Mouse (Mus musculus) left cerebral cortex, adult 11 months (tissue): ENCODE results near the gene Ranbp17.

Experiments used
- DNase-seq: peaks from one replicate; pipeline ENCODE4 v3.0.0; 2022; ENCODE audit warnings: low spot score

The Ranbp17 gene

GRCm38 (mm10) chr11:33234134-33234533 lies 279.4 kb downstream of the Ranbp17 start:
- DNase-seq, result no peak

DNA sequence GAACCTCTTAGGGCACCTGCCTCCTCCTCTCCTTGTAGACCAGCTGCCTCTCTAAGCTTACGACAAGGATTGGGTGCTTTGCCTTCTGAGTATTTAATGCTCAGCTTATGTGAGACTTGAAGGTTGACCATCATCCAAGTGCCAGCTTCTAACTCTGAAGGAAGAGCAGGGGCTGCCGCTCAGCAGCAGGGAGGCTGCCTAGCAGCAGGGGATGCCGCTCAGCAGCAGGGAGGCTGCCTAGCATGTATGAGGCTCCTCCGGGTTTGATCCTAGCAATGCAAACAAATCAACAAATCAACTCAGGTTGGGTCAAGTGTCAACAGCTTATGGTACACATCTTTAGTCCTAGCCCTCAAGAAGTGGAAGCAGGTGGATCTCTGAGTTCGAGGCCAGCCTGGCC lies 281.5 kb downstream of the Ranbp17 start:
- no peak for DNase-seq

- no peak for DNase-seq
These were observed 285.4 kb downstream of the Ranbp17 start for GRCm38 (mm10) chr11:33228186-33228585.

DNA sequence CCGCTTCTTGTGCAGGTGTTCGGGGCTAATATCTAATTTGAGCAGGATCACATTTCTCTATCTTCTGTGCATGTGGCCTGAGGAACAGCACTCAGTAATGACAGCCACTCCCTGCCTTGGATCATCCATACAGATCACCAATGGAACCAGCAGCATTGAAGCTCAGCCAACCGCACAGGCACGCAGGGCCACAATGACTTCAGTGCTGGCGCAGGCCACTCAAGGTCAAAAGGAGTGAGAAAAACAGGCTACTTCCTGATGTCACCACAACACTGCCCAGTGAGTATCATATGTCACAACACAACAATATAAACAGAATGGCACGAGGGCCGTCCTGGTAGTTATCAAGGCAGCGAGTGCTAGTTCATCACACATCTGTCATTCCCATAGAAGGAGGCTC lies 287.0 kb downstream of the Ranbp17 start:
- DNase-seq, result no peak

- DNase-seq, result no peak
These were observed 291.8 kb downstream of the Ranbp17 start for GRCm38 (mm10) chr11:33221566-33222365.

- DNase-seq, result no peak
These were observed 292.8 kb downstream of the Ranbp17 start for GRCm38 (mm10) chr11:33220763-33221162.

GRCm38 (mm10) chr11:33217384-33218079 lies 296.0 kb downstream of the Ranbp17 start:
- DNase-seq, result no peak

GRCm38 (mm10) chr11:33207411-33207810 lies 306.1 kb downstream of the Ranbp17 start:
- DNase-seq, result no peak

DNA sequence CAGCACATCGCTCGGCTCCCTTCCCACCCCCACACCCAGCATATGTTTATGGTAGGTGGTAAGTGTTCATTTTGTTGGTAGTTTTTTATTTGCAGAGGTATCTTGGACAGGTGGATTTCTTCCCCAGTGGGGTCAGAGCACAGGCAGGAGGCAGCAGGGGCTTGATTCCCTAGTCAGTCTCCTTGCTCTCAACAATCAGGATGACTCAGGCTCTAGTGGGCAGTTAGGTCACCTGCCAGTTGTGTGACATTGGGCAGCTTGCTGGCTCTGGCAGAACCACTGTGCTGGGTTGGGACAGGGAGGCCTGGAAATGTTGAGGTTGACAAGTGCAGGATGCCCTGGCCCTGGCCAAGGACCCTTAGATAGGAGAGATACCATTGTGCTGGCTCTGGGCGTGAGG lies 308.6 kb downstream of the Ranbp17 start:
- DNase-seq, result no peak

DNA sequence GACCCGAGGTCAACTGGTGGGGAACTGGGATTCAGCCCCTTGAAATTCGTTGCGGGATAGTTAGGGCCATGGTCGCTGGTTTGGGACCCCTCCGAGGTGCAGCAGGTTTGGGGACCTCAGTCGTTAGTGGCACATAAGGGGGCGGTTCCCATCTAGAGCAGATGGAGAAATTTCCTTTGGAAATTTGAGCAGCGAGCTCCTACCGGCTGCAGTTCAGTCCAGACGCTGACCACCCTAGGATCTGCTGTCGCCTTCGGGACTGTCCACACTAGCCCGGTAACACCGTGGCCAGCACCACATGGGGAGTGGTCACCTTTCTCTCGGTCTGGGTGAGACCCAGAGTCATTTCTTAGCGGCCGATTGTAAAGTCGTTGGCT lies 309.2 kb downstream of the Ranbp17 start:
- no peak for DNase-seq

GRCm38 (mm10) chr11:33203383-33204328 lies 309.9 kb downstream of the Ranbp17 start, which contains the start of gene Tlx3:
Tlx3 (minus strand) TSS chr11:33203589.
- DNase-seq, result no peak

DNA sequence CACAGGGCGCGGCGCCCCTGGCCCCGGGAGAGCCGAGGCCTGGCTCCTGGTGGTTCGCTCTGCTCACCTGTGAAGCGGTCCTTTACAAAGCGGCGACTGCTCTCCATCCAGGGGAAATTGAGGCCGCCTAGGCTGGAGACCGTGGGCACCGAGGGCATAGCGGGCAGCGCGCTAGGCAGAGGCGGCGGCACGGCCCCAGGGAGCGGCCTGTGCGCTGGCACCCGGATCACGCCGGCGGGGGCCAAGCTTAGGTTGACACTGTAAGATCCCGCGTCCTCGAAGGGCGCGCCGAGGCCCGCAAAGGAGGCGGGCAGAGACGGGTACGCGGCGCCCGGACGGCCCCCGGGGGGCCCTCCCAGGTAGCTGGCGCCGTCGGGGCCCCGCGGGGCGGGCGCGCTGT lies 310.6 kb downstream of the Ranbp17 start:
- DNase-seq, result no peak

DNA sequence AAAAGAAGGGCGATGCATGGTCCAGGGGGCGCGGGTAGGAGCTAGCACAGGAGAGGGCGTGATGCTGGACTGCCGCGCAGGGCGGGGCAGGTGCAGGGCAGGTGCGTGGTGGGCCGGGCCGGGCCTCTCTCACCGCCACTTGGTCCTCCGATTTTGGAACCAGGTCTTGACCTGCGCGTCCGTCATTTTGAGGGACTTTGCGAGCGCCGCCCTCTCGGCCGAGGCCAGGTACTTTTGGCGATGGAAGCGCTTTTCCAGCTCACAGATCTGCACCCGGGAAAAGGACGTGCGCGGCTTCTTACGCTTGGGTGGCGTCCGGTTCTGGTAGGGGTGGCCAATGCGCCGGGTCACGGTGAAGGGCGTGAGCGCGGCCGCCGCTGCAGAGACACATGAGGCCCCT lies 311.2 kb downstream of the Ranbp17 start:
- no peak for DNase-seq

GRCm38 (mm10) chr11:33201626-33202010 lies 311.9 kb downstream of the Ranbp17 start:
- DNase-seq, result no peak

DNA sequence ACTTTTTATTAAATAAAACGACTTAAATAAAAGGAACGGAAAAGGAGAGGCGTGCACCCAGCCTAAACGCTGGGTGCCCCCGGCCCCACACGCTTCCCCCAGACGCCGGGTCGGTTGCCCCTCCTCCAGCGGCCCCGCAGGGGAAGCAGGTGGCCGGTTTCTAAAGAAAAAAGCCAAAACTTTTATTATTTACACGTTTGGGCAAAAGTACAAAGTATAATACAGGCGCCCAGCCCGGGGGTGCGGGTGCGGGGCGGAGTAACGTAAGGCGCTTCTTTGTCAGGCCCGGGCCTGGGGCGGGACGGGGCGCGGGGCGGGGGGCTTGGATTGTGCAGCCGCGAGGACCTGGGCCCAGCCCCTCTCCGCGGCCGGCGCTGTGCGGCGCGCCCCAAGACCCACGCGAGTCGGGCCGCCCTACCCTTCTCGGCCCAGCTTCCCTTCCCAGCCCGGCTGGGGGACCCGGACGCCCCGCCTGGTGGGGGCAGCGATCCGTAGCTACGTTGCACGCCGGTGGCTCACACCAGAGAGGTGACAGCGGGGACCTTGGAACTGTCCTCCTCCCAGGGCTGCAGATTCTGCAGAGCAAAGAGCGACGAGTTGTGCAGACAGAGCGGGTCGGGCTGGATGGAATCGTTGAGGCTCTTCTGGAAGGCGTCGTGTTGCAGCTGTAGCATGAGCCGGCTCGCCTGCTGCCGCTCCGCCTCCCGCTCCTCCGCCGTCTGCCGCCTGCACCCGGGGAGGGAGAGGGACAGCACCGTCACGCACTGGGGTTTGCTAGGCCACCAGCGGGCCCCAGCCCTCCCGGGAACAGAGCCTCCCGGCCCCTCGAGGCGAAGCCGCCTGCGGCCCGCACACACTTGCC lies 312.6 kb downstream of the Ranbp17 start:
- DNase-seq, result no peak

DNA sequence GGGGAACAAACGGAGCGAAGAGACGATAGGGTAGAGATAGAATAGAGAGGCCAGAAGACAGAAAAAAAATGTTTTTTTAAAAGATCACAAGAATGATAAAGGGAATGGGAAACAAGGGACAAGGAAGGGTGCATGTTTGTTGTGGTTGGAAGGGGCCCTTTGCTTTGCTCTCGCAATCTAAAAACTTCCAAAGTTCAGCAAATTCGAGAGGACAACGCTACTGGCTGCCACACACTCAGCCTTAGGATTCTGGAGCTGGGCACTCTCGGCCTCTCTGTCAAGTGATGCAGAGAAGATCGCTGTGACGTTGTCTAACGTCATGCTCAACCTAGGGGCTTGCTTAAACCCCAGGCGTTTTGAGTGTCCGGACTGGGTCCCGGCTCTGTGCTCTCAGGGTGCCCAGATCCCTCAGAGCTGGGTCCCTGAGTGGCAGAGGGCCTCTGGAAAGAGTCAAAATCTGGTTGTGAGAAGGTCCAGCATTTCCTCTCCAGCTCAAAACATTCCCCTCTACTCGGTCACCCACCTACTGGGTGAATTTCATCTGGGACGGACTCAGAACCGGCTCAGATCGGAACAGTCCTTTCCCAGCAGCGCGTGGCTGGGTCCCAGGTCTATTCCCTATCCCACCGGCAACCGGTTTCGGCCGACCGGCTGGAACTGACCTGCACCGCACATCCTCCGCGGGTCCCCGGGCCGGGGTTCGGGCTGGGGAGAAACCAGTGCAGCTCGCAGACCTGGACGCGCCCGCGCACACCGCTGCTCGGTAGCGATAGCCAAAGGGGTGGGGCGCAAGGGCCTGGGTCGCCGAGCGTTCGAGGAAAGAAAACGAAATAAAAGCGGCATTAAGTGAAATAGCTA lies 313.4 kb downstream of the Ranbp17 start:
- no peak for DNase-seq

- DNase-seq, result no peak
These were observed 314.4 kb downstream of the Ranbp17 start for GRCm38 (mm10) chr11:33199117-33199514.

DNA sequence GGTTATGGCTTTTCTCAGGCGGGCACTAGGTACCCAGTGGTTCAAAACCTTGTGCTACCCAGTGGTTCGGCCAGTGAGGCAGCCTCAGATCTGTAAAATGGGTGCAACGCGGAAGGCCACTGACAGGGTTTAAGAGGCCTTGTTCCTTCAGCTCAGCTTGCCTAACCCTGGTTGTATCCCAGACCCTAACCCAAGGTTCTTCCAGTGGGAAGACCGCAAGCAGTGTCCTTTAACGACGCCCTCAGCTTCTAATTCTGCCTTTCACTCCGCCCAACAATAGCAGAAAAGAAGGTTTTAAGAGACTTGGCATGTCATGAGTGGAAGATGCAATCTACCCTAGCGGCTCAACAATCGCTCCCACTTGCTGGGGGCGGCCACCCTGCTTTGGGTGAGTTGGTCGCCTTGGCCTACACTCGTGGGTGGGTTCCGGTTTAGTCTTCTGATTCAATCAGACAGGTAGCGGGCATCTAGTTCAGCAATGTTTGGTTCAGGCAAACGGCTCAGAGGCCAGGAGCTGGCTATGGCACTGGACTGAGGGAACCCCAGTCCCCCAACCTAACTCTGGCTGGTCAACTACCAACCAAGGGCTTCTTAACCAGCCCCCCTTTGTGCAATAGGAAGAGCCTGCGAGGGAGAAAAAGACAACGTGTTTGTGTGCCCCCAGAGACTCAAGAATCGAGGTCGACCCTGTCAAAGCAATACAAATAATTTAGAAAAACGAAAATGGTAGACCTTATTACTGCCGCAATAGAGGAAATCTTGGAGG lies 315.0 kb downstream of the Ranbp17 start:
- DNase-seq, result no peak

GRCm38 (mm10) chr11:33197673-33198072 lies 315.9 kb downstream of the Ranbp17 start:
- DNase-seq, result no peak

GRCm38 (mm10) chr11:33197133-33197514 lies 316.4 kb downstream of the Ranbp17 start:
- DNase-seq, result no peak
